Mouse (Mus musculus) megakaryocyte, embryonic 14.5 days (primary cell): ENCODE data around the gene Tmcc3. TPM values are rescaled to one million over a fixed set of nuclear protein-coding genes. Genes with fewer than 3 reads are reported as not detected.
"Not testable (repeated sequence)": the region's sequence is repeated elsewhere in the genome, so short reads cannot be mapped to it uniquely, and the experiment has no call there.

Experiments
- H3K27me3 ChIP-seq: replicated peaks from 2 replicates; pipeline ENCODE3; 2012; ENCODE audit warnings: inconsistent platforms
- H3K36me3 ChIP-seq: replicated peaks from 2 replicates; pipeline ENCODE3; 2012; ENCODE audit warnings: low read length, inconsistent platforms, mixed read lengths
- H3K4me1 ChIP-seq: 2 replicates; pipeline ENCODE4 v1.6.1; 2012; ENCODE audit warnings: inconsistent platforms
- H3K4me3 ChIP-seq: replicated peaks from 2 replicates; pipeline ENCODE3; 2012; ENCODE audit warnings: moderate library complexity, mild to moderate bottlenecking, inconsistent platforms
- H3K9me3 ChIP-seq: 2 replicates; pipeline ENCODE4 v1.6.1; 2012; ENCODE audit warnings: inconsistent platforms
- FLI1 ChIP-seq: IDR thresholded peaks from 2 replicates; pipeline ENCODE4 v1.6.1; 2012; ENCODE audit warnings: low read length, inconsistent platforms, mixed read lengths
- GATA1 ChIP-seq: IDR thresholded peaks from 3 replicates; pipeline ENCODE4 v1.6.1; 2012; ENCODE audit warnings: mixed read lengths, low read length, inconsistent platforms, borderline replicate concordance
- polyA plus RNA-seq: library from polyadenylated mRNA; stranded (reverse); fragments of >175 nt; gene quantifications from 2 replicates; pipeline ENCODE4 v1.2.3, GENCODE M21; 2012; ENCODE audit warnings: low replicate concordance; ENCODE audit not compliant: insufficient read depth

The Tmcc3 gene
- polyA plus RNA-seq, 1 experiment, result 0.84 TPM

- H3K36me3 ChIP-seq, result no peaks in the 10 kb centered on the region
- peaks cover 45% of the 10 kb centered on the region for H3K27me3 ChIP-seq
- no peak overlapping the region for H3K4me3 ChIP-seq
- peaks cover 24% of the 10 kb centered on the region for H3K9me3 ChIP-seq
- TF ChIP-seq GATA1 (no peak), FLI1 (no peak)
- H3K4me1 ChIP-seq, result peaks cover 9% of the 10 kb centered on the region
Measured at GRCm38 (mm10) chr10:94584851-94585359, 273.2 kb downstream of the Tmcc3 start.

DNA sequence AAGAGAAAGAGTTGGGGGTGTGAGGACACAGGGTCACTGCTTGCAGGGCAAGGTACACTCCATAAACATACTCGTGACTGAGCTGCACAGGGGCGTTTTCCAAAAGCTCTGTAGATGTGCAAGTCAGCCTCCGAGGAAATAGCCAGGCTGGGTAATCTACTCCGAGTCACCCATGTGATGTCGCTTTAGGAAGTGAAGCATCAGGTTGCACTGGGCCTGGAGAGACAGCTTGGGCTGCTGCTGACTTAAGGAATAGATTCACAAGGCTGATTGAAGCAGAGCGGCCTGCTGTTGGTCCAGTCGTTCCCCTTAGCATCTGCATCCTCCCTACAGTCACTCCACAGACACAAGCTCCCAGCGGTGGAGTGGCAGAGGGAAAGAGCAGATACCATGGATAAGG lies 274.1 kb downstream of the Tmcc3 start:
- H3K4me1 ChIP-seq, result peaks cover 9% of the 10 kb centered on the region
- peaks cover 22% of the 10 kb centered on the region for H3K9me3 ChIP-seq
- peaks cover 43% of the 10 kb centered on the region for H3K27me3 ChIP-seq
- TF ChIP-seq FLI1, result no peak
- TF ChIP-seq GATA1, result no peak
- H3K4me3 ChIP-seq, result peak overlapping the region; percentile 23
- H3K36me3 ChIP-seq, result no peaks in the 10 kb centered on the region

- H3K4me3 ChIP-seq, result no peak overlapping the region
- peaks cover 34% of the 10 kb centered on the region for H3K27me3 ChIP-seq
- peaks cover 12% of the 10 kb centered on the region for H3K9me3 ChIP-seq
- no peak for TF ChIP-seq FLI1
- peaks cover 9% of the 10 kb centered on the region for H3K4me1 ChIP-seq
- no peaks in the 10 kb centered on the region for H3K36me3 ChIP-seq
Measured at GRCm38 (mm10) chr10:94588976-94589375, 277.2 kb downstream of the Tmcc3 start.

DNA sequence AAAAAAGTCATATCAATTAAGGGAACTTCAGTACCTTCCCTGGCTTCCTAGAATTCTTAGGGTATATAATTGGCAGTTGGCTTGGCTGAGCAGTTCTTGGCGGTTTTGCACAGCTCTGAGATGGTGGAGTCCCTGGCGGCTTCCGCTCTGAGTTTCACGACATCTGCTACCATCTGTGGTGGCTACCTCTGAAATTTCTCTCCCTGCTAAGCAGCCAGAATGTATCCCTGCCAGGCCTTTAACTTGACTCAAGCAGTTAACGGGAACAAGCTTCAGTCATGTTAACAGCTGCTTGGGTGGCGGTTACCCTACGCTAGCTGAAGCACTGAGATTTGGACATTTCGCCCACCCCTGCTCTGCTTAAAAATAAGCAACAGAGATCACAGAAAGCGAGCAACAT lies 284.0 kb downstream of the Tmcc3 start:
- no peak for TF ChIP-seq FLI1
- TF ChIP-seq GATA1, result no peak
- H3K9me3 ChIP-seq, result peaks cover 25% of the 10 kb centered on the region
- H3K36me3 ChIP-seq, result no peaks in the 10 kb centered on the region
- H3K27me3 ChIP-seq, result peaks cover 24% of the 10 kb centered on the region
- H3K4me1 ChIP-seq, result peaks cover 3% of the 10 kb centered on the region; the same call in 1 of the 2 replicates
- no peak overlapping the region for H3K4me3 ChIP-seq

DNA sequence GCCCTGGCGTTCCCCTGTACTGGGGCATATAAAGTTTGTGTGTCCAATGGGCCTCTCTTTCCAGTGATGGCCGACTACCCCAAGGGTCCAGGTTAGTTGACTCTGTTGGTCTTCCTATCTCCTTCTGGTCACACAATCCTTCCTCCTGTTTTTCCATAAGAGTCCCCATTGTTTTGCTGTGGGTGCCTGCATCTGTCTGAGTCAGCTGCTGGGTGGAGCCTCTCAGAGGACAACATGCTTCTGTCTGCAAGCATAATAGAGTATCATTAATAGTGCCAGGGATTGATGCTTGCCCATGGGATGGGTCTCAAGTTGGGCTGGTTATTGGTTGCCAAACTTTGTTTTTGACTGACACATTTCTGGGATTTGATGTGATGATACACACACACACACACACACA lies 288.1 kb downstream of the Tmcc3 start:
- not testable (repeated sequence) for H3K4me3 ChIP-seq, H3K36me3 ChIP-seq, H3K4me1 ChIP-seq
- peaks cover 38% of the 10 kb centered on the region for H3K9me3 ChIP-seq
- H3K27me3 ChIP-seq, result peaks cover 26% of the 10 kb centered on the region

DNA sequence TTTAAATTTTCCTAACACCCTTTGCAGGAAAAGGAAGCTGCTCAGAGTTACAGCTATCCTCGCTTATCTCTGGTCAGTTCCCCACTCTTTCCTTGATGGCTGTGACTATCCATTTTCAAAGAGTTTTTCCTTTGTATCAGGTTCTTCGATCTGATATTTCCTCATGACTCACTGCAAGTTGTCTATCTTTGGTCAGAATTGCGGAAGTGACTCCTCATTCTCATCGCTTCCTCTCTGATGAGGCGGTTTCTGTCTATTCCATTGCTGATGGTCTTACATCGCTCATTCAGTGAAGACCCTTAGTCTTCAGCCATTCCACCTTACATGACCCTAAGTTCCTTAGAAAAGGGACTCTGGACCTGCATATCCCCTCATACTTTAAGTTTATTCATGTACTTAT lies 289.3 kb downstream of the Tmcc3 start:
- peaks cover 6% of the 10 kb centered on the region; the same call in 1 of the 2 replicates for H3K4me1 ChIP-seq
- peaks cover 30% of the 10 kb centered on the region for H3K9me3 ChIP-seq
- peaks cover 28% of the 10 kb centered on the region for H3K27me3 ChIP-seq
- TF ChIP-seq GATA1, result no peak
- TF ChIP-seq FLI1, result no peak
- no peak overlapping the region for H3K4me3 ChIP-seq
- H3K36me3 ChIP-seq, result no peaks in the 10 kb centered on the region

DNA sequence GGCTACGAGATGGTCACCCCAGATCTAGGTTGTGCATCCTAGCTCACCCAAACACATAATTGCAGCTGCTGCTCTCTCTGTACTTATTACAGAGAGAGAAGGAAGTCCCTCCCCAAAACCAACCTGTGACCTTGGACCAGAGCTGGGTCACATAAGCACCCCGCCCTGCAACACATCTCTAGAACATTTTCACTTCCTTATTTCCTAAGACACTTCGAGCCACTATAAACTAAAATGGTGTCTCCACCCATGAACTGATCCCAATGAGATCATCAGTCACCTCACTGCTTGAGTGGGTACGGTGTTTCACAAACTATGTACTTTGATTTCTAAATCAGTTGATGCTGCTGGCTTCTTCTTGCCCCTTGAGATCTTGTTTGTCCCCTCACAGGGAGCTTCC lies 293.7 kb downstream of the Tmcc3 start:
- H3K9me3 ChIP-seq, result peaks cover 26% of the 10 kb centered on the region
- no peaks in the 10 kb centered on the region for H3K36me3 ChIP-seq
- TF ChIP-seq FLI1 (no peak), GATA1 (no peak)
- H3K27me3 ChIP-seq, result peaks cover 21% of the 10 kb centered on the region
- H3K4me3 ChIP-seq, result no peak overlapping the region
- peaks cover 9% of the 10 kb centered on the region; the same call in 1 of the 2 replicates for H3K4me1 ChIP-seq

- Histone ChIP-seq H3K4me3 (no peak overlapping the region), H3K36me3 (no peaks in the 10 kb centered on the region), H3K9me3 (peaks cover 8% of the 10 kb centered on the region), H3K27me3 (peaks cover 30% of the 10 kb centered on the region), H3K4me1 (peaks cover 3% of the 10 kb centered on the region; the same call in 1 of the 2 replicates)
- no peak for TF ChIP-seq GATA1
- no peak for TF ChIP-seq FLI1
Measured at GRCm38 (mm10) chr10:94609309-94609777, 297.6 kb downstream of the Tmcc3 start.

DNA sequence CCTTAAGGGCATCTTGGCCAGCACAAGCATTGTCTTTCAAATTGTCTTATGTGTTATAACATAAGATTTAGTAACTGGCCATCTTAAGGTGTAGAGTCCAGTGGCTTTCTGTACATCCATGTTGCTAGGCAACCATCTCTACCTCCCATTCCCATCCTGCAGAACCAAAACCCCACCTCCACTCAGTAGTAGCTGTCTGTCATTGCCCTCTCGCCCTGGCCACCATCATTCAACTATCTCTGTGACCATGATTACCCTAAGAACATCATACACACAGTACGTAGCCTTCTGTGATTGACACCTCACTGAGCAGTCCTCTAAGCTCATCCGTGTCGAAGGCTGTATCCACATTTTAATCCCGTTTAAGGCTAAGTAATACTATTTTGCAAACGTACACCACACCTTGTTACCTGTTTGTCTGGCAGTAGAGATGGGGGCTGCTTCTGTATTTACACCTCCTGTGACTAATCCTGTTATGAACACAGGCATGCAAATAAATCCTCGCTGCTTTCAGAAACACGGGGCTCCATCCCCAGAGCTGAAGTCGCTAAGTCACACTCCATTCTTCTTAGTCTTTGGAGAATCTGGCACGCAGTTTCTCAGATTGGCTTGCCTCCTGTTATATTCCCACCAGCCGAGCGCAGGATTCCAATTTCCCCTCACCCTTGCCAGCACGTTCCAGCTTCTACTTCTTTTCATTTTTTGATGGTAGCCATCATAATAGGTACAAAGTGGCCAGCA lies 299.6 kb downstream of the Tmcc3 start:
- H3K27me3 ChIP-seq, result peaks cover 38% of the 10 kb centered on the region

DNA sequence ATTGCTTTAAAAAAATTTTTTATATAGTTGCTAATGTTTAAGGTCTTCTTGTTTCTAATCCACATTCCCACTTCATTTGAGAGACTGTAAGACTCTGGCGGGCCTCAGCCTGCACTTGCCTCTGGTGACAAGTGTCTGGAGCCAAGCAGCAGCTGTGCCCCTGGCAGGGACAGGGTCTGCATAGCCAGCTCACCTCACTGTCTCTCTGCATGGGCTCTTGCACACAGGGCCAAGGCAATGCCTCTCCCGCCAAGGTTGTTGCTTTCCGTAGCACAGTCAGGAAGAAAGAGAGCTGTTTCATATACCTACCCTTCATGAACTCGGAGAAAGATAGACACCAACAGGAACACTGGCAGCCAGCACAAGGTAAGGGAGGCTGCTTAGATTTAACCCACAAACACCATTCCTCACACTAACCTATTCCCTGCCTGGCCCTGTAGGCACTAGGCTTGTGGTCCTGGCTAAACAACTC lies 300.3 kb downstream of the Tmcc3 start:
- peaks cover under 1% of the 10 kb centered on the region; the same call in 1 of the 2 replicates for H3K4me1 ChIP-seq
- no peak overlapping the region for H3K4me3 ChIP-seq
- no peaks in the 10 kb centered on the region for H3K36me3 ChIP-seq
- H3K9me3 ChIP-seq, result 0 out of 2 replicates have a peak, but pooled peaks cover 4% of the 10 kb centered on the region
- H3K27me3 ChIP-seq, result peaks cover 32% of the 10 kb centered on the region
- TF ChIP-seq GATA1 (no peak), FLI1 (no peak)

More for the DNA sequence above, 299.6 kb downstream of the Tmcc3 start:
- Histone ChIP-seq H3K9me3 (0 out of 2 replicates have a peak, but pooled peaks cover 4% of the 10 kb centered on the region), H3K36me3 (no peaks in the 10 kb centered on the region), H3K4me1 (peaks cover 3% of the 10 kb centered on the region; the same call in 1 of the 2 replicates), H3K4me3 (no peak overlapping the region)
- no peak for TF ChIP-seq GATA1
- no peak for TF ChIP-seq FLI1
